Mouse (Mus musculus) forebrain, embryonic 12.5 days (tissue): ENCODE measurements around the gene Ngrn. TPM values are rescaled to one million over a fixed set of nuclear protein-coding genes. Genes with fewer than 3 reads are reported as not detected.

Experiments
- ATAC-seq: fragments of 200-750 bp; cut with Nextera tagmentation; 2 replicates; pipeline ENCODE4 v1.8.0; 2017; ENCODE audit warnings: moderate TSS enrichment; ENCODE audit not compliant: low FRiP score
- H3K27ac ChIP-seq: fragments of 300-500 bp; sonication (generic); 2 replicates; pipeline ENCODE4 v1.5.1; 2016; ENCODE audit warnings: mild to moderate bottlenecking
- H3K27me3 ChIP-seq: fragments of 300-500 bp; sonication (generic); 2 replicates; pipeline ENCODE4 v1.6.1; 2016; ENCODE audit warnings: mild to moderate bottlenecking
- H3K36me3 ChIP-seq: fragments of 300-500 bp; sonication (generic); replicated peaks from 2 replicates; pipeline ENCODE4 v1.6.1; 2016; ENCODE audit warnings: mild to moderate bottlenecking
- H3K4me1 ChIP-seq: fragments of 300-500 bp; sonication (generic); 2 replicates; pipeline ENCODE4 v1.6.1; 2016
- H3K4me2 ChIP-seq: fragments of 300-500 bp; sonication (generic); 2 replicates; pipeline ENCODE4 v1.6.1; 2016; ENCODE audit warnings: mild to moderate bottlenecking, moderate library complexity
- H3K4me3 ChIP-seq: fragments of 300-500 bp; sonication (generic); replicated peaks from 2 replicates; pipeline ENCODE4 v1.5.1; 2016; ENCODE audit warnings: mild to moderate bottlenecking
- H3K9ac ChIP-seq: fragments of 300-500 bp; sonication (generic); 2 replicates; pipeline ENCODE4 v1.6.1; 2016; ENCODE audit warnings: mild to moderate bottlenecking
- H3K9me3 ChIP-seq: fragments of 300-500 bp; sonication (generic); 2 replicates; pipeline ENCODE4 v1.6.1; 2016
- WGBS: fragments of 180-500 bp; shearing (Covaris S2); methylation state at CpG from one replicate; pipeline ENCODE4 v1.1.7; 2016; 5-methylcytosine and 5-hydroxymethylcytosine counted together
- polyA plus RNA-seq: library from polyadenylated mRNA; unstranded; fragments of >200 nt; fragmentation: Nextera tagmentation; extraction: Ambion mirVana; gene quantifications from 2 replicates; pipeline ENCODE4 v1.2.1, GENCODE M21; 2016

Ngrn gene
- polyA plus RNA-seq, 1 experiment from 2014 or later, result 56.8 TPM

GRCm38 (mm10) chr7:80268897-80269750, 8.1 kb downstream of the Ngrn start, which contains the start of gene Vps33b:
Vps33b (plus strand) TSS chr7:80269649.
- peaks cover 18% of the 10 kb centered on the region for H3K4me1 ChIP-seq
- H3K27ac ChIP-seq, result peak within 1 kb of the TSS; percentile 63
- H3K9me3 ChIP-seq, result peaks cover 5% of the 10 kb centered on the region; the same call in 1 of the 2 replicates
- peak within 1 kb of the TSS; percentile 80 for H3K9ac ChIP-seq
- peak within 1 kb of the TSS; percentile 79 for H3K4me3 ChIP-seq
- WGBS, result 4% methylated on average over 21 of the region's 21 CpGs
- no peaks in the 10 kb centered on the region for H3K27me3 ChIP-seq
- peaks cover 48% of the 10 kb centered on the region for H3K36me3 ChIP-seq
- ATAC-seq, result peak; percentile 89
- H3K4me2 ChIP-seq, result peak within 1 kb of the TSS; percentile 95

GRCm38 (mm10) chr7:80269751-80270255, 8.8 kb downstream of the Ngrn start:
- WGBS, result under 1% methylated on average over 23 of the region's 23 CpGs
- H3K27ac ChIP-seq, result peak overlapping the region; percentile 63

GRCm38 (mm10) chr7:80273456-80273855, 12.4 kb downstream of the Ngrn start:
- no peak for ATAC-seq
- 96% methylated on average over 2 of the region's 2 CpGs for WGBS
- Histone ChIP-seq H3K4me3 (no peak overlapping the region), H3K9ac (no peak overlapping the region), H3K27ac (no peak overlapping the region), H3K4me1 (peaks cover 18% of the 10 kb centered on the region), H3K27me3 (no peaks in the 10 kb centered on the region), H3K4me2 (no peak overlapping the region), H3K36me3 (peaks cover 59% of the 10 kb centered on the region), H3K9me3 (peaks cover 18% of the 10 kb centered on the region)

More at GRCm38 (mm10) chr7:80269751-80270255, 8.8 kb downstream of the Ngrn start:
- H3K36me3 ChIP-seq, result peaks cover 48% of the 10 kb centered on the region
- H3K4me3 ChIP-seq, result peak overlapping the region; percentile 79
- H3K9me3 ChIP-seq, result peaks cover 12% of the 10 kb centered on the region
- peak overlapping the region; percentile 95 for H3K4me2 ChIP-seq
- peak overlapping the region; percentile 80 for H3K9ac ChIP-seq
- peaks cover 18% of the 10 kb centered on the region for H3K4me1 ChIP-seq
- no peaks in the 10 kb centered on the region for H3K27me3 ChIP-seq
- ATAC-seq, result peak; percentile 62

GRCm38 (mm10) chr7:80276374-80276773, 15.4 kb downstream of the Ngrn start:
- Histone ChIP-seq H3K36me3 (peaks cover 77% of the 10 kb centered on the region), H3K4me2 (no peak overlapping the region), H3K9me3 (peaks cover 18% of the 10 kb centered on the region), H3K4me1 (no peaks in the 10 kb centered on the region), H3K27me3 (no peaks in the 10 kb centered on the region), H3K9ac (no peak overlapping the region), H3K4me3 (no peak overlapping the region), H3K27ac (no peak overlapping the region)
- ATAC-seq, result no peak
- 95% methylated on average over 4 of the region's 4 CpGs for WGBS

GRCm38 (mm10) chr7:80280032-80280431, 19.0 kb downstream of the Ngrn start:
- Histone ChIP-seq H3K9me3 (peaks cover 4% of the 10 kb centered on the region), H3K27ac (no peak overlapping the region), H3K27me3 (no peaks in the 10 kb centered on the region), H3K4me2 (no peak overlapping the region), H3K4me1 (no peaks in the 10 kb centered on the region), H3K9ac (no peak overlapping the region), H3K36me3 (peaks cover 76% of the 10 kb centered on the region), H3K4me3 (no peak overlapping the region)
- no peak for ATAC-seq
- 85% methylated on average over 10 of the region's 10 CpGs for WGBS

GRCm38 (mm10) chr7:80280998-80281397, 20.0 kb downstream of the Ngrn start:
- no peaks in the 10 kb centered on the region for H3K4me1 ChIP-seq
- H3K27ac ChIP-seq, result no peak overlapping the region
- no peak overlapping the region for H3K4me3 ChIP-seq
- no peak for ATAC-seq
- H3K9ac ChIP-seq, result no peak overlapping the region
- no peaks in the 10 kb centered on the region for H3K27me3 ChIP-seq
- H3K4me2 ChIP-seq, result no peak overlapping the region
- H3K36me3 ChIP-seq, result peaks cover 78% of the 10 kb centered on the region
- no peaks in the 10 kb centered on the region for H3K9me3 ChIP-seq
- WGBS, result 90% methylated on average over 2 of the region's 2 CpGs

- Histone ChIP-seq H3K36me3 (peaks cover 78% of the 10 kb centered on the region), H3K27me3 (no peaks in the 10 kb centered on the region), H3K9ac (no peak overlapping the region), H3K4me1 (no peaks in the 10 kb centered on the region), H3K4me3 (no peak overlapping the region), H3K4me2 (no peak overlapping the region), H3K27ac (no peak overlapping the region), H3K9me3 (no peaks in the 10 kb centered on the region)
- WGBS, result 81% methylated on average over 3 of the region's 3 CpGs
- no peak for ATAC-seq
These were observed 20.6 kb downstream of the Ngrn start for GRCm38 (mm10) chr7:80281646-80282045.

GRCm38 (mm10) chr7:80283226-80283918, 22.4 kb downstream of the Ngrn start:
- H3K4me2 ChIP-seq, result no peak overlapping the region
- ATAC-seq, result no peak
- WGBS, result 91% methylated on average over 3 of the region's 3 CpGs

GRCm38 (mm10) chr7:80284391-80284790, 23.4 kb downstream of the Ngrn start:
- ATAC-seq, result no peak
- no peak overlapping the region for H3K4me2 ChIP-seq
- no peak overlapping the region for H3K27ac ChIP-seq
- H3K4me1 ChIP-seq, result no peaks in the 10 kb centered on the region
- H3K27me3 ChIP-seq, result no peaks in the 10 kb centered on the region
- H3K36me3 ChIP-seq, result peaks cover 70% of the 10 kb centered on the region
- WGBS, result 91% methylated on average over 5 of the region's 5 CpGs
- H3K9me3 ChIP-seq, result no peaks in the 10 kb centered on the region
- H3K4me3 ChIP-seq, result no peak overlapping the region
- H3K9ac ChIP-seq, result no peak overlapping the region

More at GRCm38 (mm10) chr7:80283226-80283918, 22.4 kb downstream of the Ngrn start:
- no peaks in the 10 kb centered on the region for H3K4me1 ChIP-seq
- H3K4me3 ChIP-seq, result no peak overlapping the region
- no peaks in the 10 kb centered on the region for H3K9me3 ChIP-seq
- no peaks in the 10 kb centered on the region for H3K27me3 ChIP-seq
- H3K36me3 ChIP-seq, result peaks cover 77% of the 10 kb centered on the region
- no peak overlapping the region for H3K27ac ChIP-seq
- H3K9ac ChIP-seq, result no peak overlapping the region

GRCm38 (mm10) chr7:80285725-80286124, 24.7 kb downstream of the Ngrn start:
- no peak overlapping the region for H3K27ac ChIP-seq
- H3K36me3 ChIP-seq, result peaks cover 71% of the 10 kb centered on the region
- no peak overlapping the region for H3K4me3 ChIP-seq
- no peaks in the 10 kb centered on the region for H3K4me1 ChIP-seq
- no peak for ATAC-seq
- H3K9me3 ChIP-seq, result no peaks in the 10 kb centered on the region
- H3K9ac ChIP-seq, result no peak overlapping the region
- 94% methylated on average over 6 of the region's 6 CpGs for WGBS
- no peak overlapping the region for H3K4me2 ChIP-seq
- H3K27me3 ChIP-seq, result no peaks in the 10 kb centered on the region

- no peak overlapping the region for H3K27ac ChIP-seq
- WGBS, result 87% methylated on average over 10 of the region's 10 CpGs
- H3K36me3 ChIP-seq, result peaks cover 74% of the 10 kb centered on the region
- H3K4me1 ChIP-seq, result no peaks in the 10 kb centered on the region
- no peaks in the 10 kb centered on the region for H3K9me3 ChIP-seq
- H3K4me3 ChIP-seq, result no peak overlapping the region
- no peaks in the 10 kb centered on the region for H3K27me3 ChIP-seq
- ATAC-seq, result no peak
- H3K9ac ChIP-seq, result no peak overlapping the region
- no peak overlapping the region for H3K4me2 ChIP-seq
These were observed 26.7 kb downstream of the Ngrn start for GRCm38 (mm10) chr7:80287736-80288135.

- Histone ChIP-seq H3K9ac (peak within 1 kb of the TSS; percentile 82), H3K27ac (peak within 1 kb of the TSS; percentile 88)
- ATAC-seq, result peak; percentile 99
These were observed 33.2 kb downstream of the Ngrn start, which contains the start of gene Prc1 for GRCm38 (mm10) chr7:80294062-80294763. Prc1 (plus strand) TSS chr7:80294450.

More at GRCm38 (mm10) chr7:80294062-80294763, 33.2 kb downstream of the Ngrn start, which contains the start of gene Prc1:
- Histone ChIP-seq H3K4me2 (peak within 1 kb of the TSS; percentile 79), H3K4me1 (peaks cover 25% of the 10 kb centered on the region), H3K9me3 (no peaks in the 10 kb centered on the region), H3K4me3 (peak within 1 kb of the TSS; percentile 86), H3K27me3 (no peaks in the 10 kb centered on the region), H3K36me3 (peaks cover 24% of the 10 kb centered on the region)
- under 1% methylated on average over 52 of the region's 52 CpGs for WGBS
